Mouse (Mus musculus): ENCODE measurements around the gene Fam83b. TPM values are rescaled to one million over a fixed set of nuclear protein-coding genes. Genes with fewer than 3 reads are reported as not detected.

Fam83b gene
- total RNA-seq (2015; ENCODE audit: low replicate concordance), result not detected in 2 replicates
- not detected in 2 replicates for total RNA-seq (2017; ENCODE audit: low replicate concordance)

- ATAC-seq (replicated peaks; ENCODE audit: low FRiP score, poor library complexity, severe bottlenecking), result no peak
These were observed at the start of gene Fam83b for GRCm38 (mm10) chr9:76566515-76567280. Fam83b (minus strand) TSS chr9:76567116.

GRCm38 (mm10) chr9:76614165-76614564, 47.2 kb upstream of the Fam83b start:
- ATAC-seq (replicated peaks; ENCODE audit: low FRiP score, poor library complexity, severe bottlenecking), result no peak

GRCm38 (mm10) chr9:76603744-76604143, 36.8 kb upstream of the Fam83b start:
- no peak for ATAC-seq (replicated peaks; ENCODE audit: low FRiP score, poor library complexity, severe bottlenecking)

GRCm38 (mm10) chr9:76602874-76603273, 36.0 kb upstream of the Fam83b start:
- no peak for ATAC-seq (replicated peaks; ENCODE audit: low FRiP score, poor library complexity, severe bottlenecking)

- no peak for ATAC-seq (replicated peaks; ENCODE audit: low FRiP score, poor library complexity, severe bottlenecking)
These were observed 30.5 kb upstream of the Fam83b start for GRCm38 (mm10) chr9:76597395-76597794.

- no peak for ATAC-seq (replicated peaks; ENCODE audit: low FRiP score, poor library complexity, severe bottlenecking)
These were observed 26.9 kb upstream of the Fam83b start for GRCm38 (mm10) chr9:76593841-76594240.

- no peak for ATAC-seq (replicated peaks; ENCODE audit: low FRiP score, poor library complexity, severe bottlenecking)
These were observed 17.0 kb upstream of the Fam83b start for GRCm38 (mm10) chr9:76583943-76584342.

GRCm38 (mm10) chr9:76581966-76582365, 15.1 kb upstream of the Fam83b start:
- ATAC-seq (replicated peaks; ENCODE audit: low FRiP score, poor library complexity, severe bottlenecking), result no peak

- no peak for ATAC-seq (replicated peaks; ENCODE audit: low FRiP score, poor library complexity, severe bottlenecking)
These were observed 352 bp upstream of the Fam83b start for GRCm38 (mm10) chr9:76567281-76567655.

GRCm38 (mm10) chr9:76565656-76566055, 1.3 kb downstream of the Fam83b start:
- no peak for ATAC-seq (replicated peaks; ENCODE audit: low FRiP score, poor library complexity, severe bottlenecking)

- no peak for ATAC-seq (replicated peaks; ENCODE audit: low FRiP score, poor library complexity, severe bottlenecking)
These were observed 2.8 kb downstream of the Fam83b start for GRCm38 (mm10) chr9:76564071-76564470.

GRCm38 (mm10) chr9:76562794-76563193, 4.1 kb downstream of the Fam83b start:
- no peak for ATAC-seq (replicated peaks; ENCODE audit: low FRiP score, poor library complexity, severe bottlenecking)

GRCm38 (mm10) chr9:76559240-76559639, 7.7 kb downstream of the Fam83b start:
- no peak for ATAC-seq (replicated peaks; ENCODE audit: low FRiP score, poor library complexity, severe bottlenecking)

- no peak for ATAC-seq (replicated peaks; ENCODE audit: low FRiP score, poor library complexity, severe bottlenecking)
These were observed 13.2 kb downstream of the Fam83b start for GRCm38 (mm10) chr9:76553758-76554157.

GRCm38 (mm10) chr9:76553115-76553514, 13.8 kb downstream of the Fam83b start:
- no peak for ATAC-seq (replicated peaks; ENCODE audit: low FRiP score, poor library complexity, severe bottlenecking)

GRCm38 (mm10) chr9:76546714-76547113, 20.2 kb downstream of the Fam83b start:
- no peak for ATAC-seq (replicated peaks; ENCODE audit: low FRiP score, poor library complexity, severe bottlenecking)

- no peak for ATAC-seq (replicated peaks; ENCODE audit: low FRiP score, poor library complexity, severe bottlenecking)
These were observed 26.2 kb downstream of the Fam83b start for GRCm38 (mm10) chr9:76540684-76541083.

GRCm38 (mm10) chr9:76539953-76540621, 26.8 kb downstream of the Fam83b start:
- ATAC-seq (replicated peaks; ENCODE audit: low FRiP score, poor library complexity, severe bottlenecking), result no peak

- no peak for ATAC-seq (replicated peaks; ENCODE audit: low FRiP score, poor library complexity, severe bottlenecking)
These were observed 27.6 kb downstream of the Fam83b start for GRCm38 (mm10) chr9:76539271-76539670.

GRCm38 (mm10) chr9:76536032-76536431, 30.9 kb downstream of the Fam83b start:
- no peak for ATAC-seq (replicated peaks; ENCODE audit: low FRiP score, poor library complexity, severe bottlenecking)

- ATAC-seq (replicated peaks; ENCODE audit: low FRiP score, poor library complexity, severe bottlenecking), result no peak
These were observed 34.5 kb downstream of the Fam83b start for GRCm38 (mm10) chr9:76532403-76532802.

Data from erythroid progenitor cell, adult 5-6 weeks (primary cell).